Mouse (Mus musculus): ENCODE data around the gene Ubqln1.
"Not testable (repeated sequence)": the region's sequence is repeated elsewhere in the genome, so short reads cannot be mapped to it uniquely, and the experiment has no call there.

Gene Ubqln1

DNA sequence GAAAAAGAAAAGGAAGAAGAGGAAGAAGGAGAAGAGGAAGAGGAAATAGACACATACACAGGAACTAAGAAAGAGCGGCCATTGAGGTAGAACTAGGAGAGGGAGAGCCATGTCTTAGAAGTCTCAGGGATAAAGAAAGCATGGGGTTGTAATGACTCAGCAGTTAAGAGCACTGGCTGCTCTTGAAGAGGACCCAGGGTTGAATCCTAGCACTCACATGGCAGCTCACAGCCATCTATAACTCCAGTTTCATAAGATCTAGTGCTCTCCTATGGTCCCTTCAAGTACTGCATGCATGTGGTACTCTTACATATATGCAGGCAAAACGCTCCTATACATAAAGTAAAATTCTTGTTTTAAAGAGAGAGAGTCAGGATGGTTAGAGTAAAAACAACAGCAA is 59.4 kb downstream of the Ubqln1 start:
- no peak for DNase-seq (ENCODE audit: low spot score)

DNA sequence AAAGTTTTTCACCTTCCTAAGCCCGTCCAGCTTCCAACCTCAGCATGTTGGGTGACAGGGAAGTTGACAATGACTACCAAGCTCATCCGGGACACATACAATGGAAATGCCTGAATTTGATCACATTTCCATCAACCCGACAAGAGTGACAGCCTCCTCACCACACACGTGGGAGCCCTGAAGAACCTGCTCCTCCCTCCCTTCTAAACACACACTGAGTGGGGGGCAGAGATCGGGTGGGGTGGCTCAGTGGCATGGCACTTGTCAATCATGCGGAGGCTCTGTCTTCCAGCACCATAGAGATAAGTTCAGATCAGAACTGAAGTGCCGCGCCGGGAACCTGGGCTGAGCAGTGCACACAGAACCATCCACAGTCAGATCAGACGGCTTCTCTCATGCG is 65.0 kb downstream of the Ubqln1 start:
- DNase-seq (ENCODE audit: low spot score): no peak

- DNase-seq (ENCODE audit: low spot score): no peak
These were observed 65.8 kb downstream of the Ubqln1 start for GRCm38 (mm10) chr13:58149629-58150028.

DNA sequence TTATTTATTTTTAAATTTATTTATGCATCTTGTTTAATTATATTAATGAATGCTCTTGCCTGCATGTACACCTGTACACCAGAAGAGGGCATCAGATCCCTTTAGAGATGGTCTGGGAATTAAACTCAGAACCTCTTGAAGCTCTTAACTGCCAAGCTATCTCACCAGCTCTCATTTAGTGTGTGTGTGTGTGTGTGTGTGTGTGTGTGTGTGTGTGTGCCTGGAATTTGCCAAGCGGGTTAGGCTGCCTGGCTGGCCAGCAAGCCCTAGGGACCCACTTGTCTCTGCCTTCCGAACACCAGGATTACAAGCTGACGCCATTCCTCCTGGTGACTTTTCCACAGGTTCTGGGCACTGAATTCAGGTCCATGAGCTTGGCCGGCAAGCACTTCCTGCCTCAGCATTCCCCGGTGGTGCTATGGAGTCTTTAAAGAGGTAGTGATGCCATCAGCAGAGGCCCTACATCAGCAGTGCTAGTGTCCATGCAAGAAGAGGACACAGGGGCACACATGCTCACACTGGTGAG is 66.4 kb downstream of the Ubqln1 start:
- no peak for DNase-seq (ENCODE audit: low spot score)

- DNase-seq (ENCODE audit: low spot score): peak; percentile 12
These were observed 67.1 kb downstream of the Ubqln1 start for GRCm38 (mm10) chr13:58148256-58148831.

- no peak for DNase-seq (ENCODE audit: low spot score)
These were observed 67.7 kb downstream of the Ubqln1 start for GRCm38 (mm10) chr13:58147760-58148159.

- DNase-seq (ENCODE audit: low spot score): not testable (repeated sequence)
These were observed 68.8 kb downstream of the Ubqln1 start for GRCm38 (mm10) chr13:58146603-58147002.

- DNase-seq (ENCODE audit: low spot score): no peak
These were observed 83.8 kb downstream of the Ubqln1 start for GRCm38 (mm10) chr13:58131692-58132091.

DNA sequence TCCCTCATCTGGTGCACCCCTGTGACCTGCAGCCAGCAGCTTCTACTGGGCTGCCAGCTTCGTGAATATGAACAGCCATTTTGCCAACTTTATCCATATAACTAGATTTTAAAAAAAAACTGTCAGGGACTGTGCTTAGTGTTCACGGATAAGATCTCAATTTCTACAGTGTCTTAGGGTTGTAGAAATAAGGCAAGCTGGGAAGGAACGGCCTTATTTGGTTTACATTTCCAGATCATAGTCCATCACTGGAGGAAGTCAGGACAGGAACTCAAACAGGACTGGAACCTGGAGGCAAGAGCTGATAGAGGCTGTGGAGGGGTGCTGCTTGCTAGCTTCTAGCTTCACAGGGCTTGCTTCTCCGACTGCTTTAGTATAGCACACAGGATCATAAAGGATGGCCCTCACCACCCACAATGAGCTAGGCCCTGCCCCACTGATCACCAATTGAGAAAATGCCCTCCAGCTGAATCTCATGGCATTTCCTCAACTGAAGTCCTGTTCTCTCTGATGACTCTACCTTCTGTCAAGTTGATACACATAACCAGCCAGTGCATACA is 85.7 kb downstream of the Ubqln1 start:
- no peak for DNase-seq (ENCODE audit: low spot score)

GRCm38 (mm10) chr13:58128768-58129671 is 86.4 kb downstream of the Ubqln1 start:
- peak; percentile 90 for DNase-seq (ENCODE audit: low spot score)

DNA sequence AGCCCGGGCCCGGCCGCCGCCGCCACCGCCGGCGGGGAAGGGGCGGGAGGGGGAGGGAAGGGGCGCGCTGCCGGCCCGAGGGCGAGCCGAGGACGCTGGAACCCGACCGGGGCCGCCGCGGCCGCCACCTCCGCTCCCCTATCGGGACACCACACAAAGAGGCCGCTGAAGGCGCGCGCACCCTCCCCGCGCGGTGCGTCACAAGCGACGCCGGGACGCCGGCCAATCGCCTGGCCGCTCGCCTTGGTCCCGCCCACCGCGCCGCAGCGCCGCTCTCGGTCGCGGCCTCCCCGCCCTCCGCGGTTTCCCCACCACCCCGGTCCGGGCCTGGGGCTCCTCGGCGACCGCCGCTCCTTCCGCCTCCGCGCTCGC is 87.1 kb downstream of the Ubqln1 start, which contains the start of gene Hnrnpa0:
Gene Hnrnpa0, minus strand, starts transcription at position 161 of the 372 bp plus-strand sequence.
- DNase-seq (ENCODE audit: low spot score): peak; percentile 97

GRCm38 (mm10) chr13:58127766-58128361 is 87.6 kb downstream of the Ubqln1 start:
- peak; percentile 62 for DNase-seq (ENCODE audit: low spot score)

DNA sequence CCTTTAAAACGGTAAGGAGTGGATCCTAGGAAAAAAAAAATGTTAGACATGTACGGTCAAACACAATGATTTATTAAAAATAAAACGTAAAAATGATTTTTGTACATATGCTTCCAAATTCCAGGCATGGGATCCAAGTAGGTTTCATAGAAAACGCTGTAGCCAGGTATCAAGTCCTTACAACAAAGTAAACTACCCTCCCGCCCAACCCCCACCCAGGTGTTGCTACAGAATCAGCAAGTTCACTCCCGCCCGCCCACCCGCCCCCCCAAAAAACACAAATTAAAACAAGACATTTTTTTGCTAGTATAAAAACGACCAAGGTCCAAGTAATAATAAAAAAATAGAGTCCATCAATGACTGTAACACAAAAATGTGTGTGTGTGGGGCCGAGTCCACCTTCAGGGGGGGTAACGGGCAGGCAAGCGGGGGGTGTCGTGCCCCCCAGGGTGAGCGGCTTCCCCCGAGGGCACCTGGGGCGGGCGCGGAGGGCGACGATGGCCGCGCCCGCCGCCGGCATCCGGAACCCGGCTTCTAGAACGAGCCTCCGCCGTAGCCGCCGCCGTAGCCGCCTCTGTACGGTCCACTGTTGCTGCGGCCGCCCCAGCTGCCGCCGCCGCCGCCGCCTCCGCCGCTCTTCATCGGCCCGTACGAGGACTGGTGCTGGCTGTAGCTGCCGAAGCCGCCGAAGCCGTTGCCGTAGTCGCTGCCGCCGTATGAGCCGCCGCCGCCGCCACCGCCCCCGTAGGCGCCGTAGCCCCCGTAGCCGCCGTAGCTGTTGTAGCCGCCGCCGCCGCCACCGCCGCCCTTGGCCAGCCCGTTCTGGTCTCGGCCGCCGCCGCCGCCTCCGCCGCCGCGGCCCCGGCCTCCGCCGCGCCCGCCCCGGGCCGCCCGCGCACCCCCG is 88.3 kb downstream of the Ubqln1 start:
- peak; percentile 6 for DNase-seq (ENCODE audit: low spot score)

Measured in ovary, postnatal 10 days (tissue).